Mouse (Mus musculus) spleen, adult 2 months (tissue): ENCODE measurements around the gene Klf12.

Source experiments
- CTCF ChIP-seq: fragments of 200-500 bp; IDR thresholded peaks from 2 replicates; pipeline ENCODE4 v1.5.1; 2011; ENCODE audit warnings: mild to moderate bottlenecking, inconsistent platforms; ENCODE audit not compliant: insufficient read depth, insufficient read length, insufficient replicate concordance; ENCODE audit errors: extremely low read depth
- POLR2A ChIP-seq: fragments of 200-500 bp; IDR thresholded peaks from 2 replicates; pipeline ENCODE4 v1.6.1; 2011; ENCODE audit warnings: low read depth, low read length, inconsistent platforms

DNA sequence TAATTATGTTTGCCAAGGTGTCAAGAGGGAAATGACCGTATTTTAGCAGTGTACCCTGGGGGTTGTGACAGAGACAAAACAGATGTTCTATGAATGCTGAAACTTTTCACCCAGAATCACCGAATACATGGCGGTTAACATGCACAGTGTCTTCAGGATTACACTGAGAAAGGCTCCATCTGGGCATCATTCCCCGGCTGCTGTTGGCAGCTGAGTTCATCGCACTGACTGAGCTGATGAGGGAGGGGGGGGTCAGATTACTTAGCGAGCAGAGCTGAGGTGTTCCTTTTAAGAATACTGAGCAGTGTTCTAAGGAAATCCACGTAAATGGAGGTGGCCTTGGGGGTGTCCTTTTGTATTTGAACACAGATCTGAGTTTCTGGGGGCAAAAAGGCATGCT is 301.0 kb downstream of the Klf12 start:
- no peak for TF ChIP-seq CTCF
- no peak for TF ChIP-seq POLR2A
